Mouse (Mus musculus): Measurements from ENCODE around the gene Cnot9. TPM values are rescaled to one million over a fixed set of nuclear protein-coding genes. Genes with fewer than 3 reads are reported as not detected.
"Not testable (repeated sequence)": the region's sequence is repeated elsewhere in the genome, so short reads cannot be mapped to it uniquely, and the experiment has no call there.

Cnot9 gene
- polyA plus RNA-seq (2011; ENCODE audit: insufficient read depth, insufficient read length, low replicate concordance, missing spikeins), result 27.4 and 27.5 TPM in 2 replicates

DNA sequence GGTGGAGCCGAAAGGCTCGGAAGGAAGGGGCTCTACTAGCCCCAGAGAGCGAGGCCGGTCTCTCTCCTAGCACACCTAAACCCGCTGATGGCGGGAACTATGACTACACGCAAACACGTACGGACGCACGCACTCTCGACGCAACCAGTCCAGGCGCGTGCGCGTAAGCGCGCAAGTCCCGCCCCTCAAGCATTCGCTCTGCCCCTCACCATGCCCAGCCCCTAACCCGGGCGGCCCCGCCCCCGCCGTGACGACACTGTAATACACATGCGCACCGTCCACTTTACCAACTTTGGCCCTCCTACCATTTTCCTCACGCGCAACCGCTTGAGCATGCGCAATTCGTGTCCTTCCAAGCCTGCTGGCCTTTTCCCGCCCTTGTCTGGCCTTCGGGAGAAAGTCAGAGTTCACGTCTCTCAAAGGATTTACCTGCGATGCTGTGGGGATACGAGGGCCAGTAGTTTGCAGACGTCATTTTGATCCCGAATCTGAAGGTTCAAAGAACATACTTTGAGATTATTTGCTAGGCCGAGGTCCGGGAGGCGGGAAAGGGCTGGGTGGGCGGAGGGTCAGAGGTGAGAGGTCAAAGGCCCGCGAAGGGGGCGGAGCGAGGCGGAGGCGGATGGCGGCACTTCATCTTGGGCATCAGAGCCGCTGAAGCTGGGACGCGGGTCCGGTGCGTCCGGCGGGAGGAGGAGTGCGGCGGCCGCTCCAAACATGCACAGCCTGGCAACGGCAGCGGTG lies at the start of gene Cnot9:
TSS of gene Cnot9 (plus strand) at position 338 of the 744 bp plus-strand sequence.
- H3K4me1 ChIP-seq (ENCODE audit: control insufficient read depth, insufficient read depth, low read length), result no peaks in the 10 kb centered on the region; the same call in 1 of the 2 replicates
- TF ChIP-seq CTCF (IDR thresholded peaks at IDR 0.05; ENCODE audit: control insufficient read depth, insufficient read depth, low read length) (no peak), POLR2A (IDR thresholded peaks at IDR 0.05; ENCODE audit: borderline replicate concordance, control insufficient read depth, low read depth, low read length) (peak; percentile 84)
- WGBS, result under 1% methylated on average over 64 of the region's 64 CpGs
- peak within 1 kb of the TSS; percentile 63 for H3K27ac ChIP-seq (ENCODE audit: control insufficient read depth, insufficient read depth, low read depth, low read length, poor library complexity)
- peak within 1 kb of the TSS; percentile 85 for H3K4me3 ChIP-seq (replicated peaks; ENCODE audit: control insufficient read depth, low read depth, low read length)

- no peak overlapping the region for H3K4me3 ChIP-seq (replicated peaks; ENCODE audit: control insufficient read depth, low read depth, low read length)
- no peaks in the 10 kb centered on the region for H3K4me1 ChIP-seq (ENCODE audit: control insufficient read depth, insufficient read depth, low read length)
- TF ChIP-seq POLR2A (IDR thresholded peaks at IDR 0.05; ENCODE audit: borderline replicate concordance, control insufficient read depth, low read depth, low read length) (no peak), CTCF (IDR thresholded peaks at IDR 0.05; ENCODE audit: control insufficient read depth, insufficient read depth, low read length) (no peak)
- 81% methylated on average over 2 of the region's 2 CpGs for WGBS
- no peak overlapping the region for H3K27ac ChIP-seq (ENCODE audit: control insufficient read depth, insufficient read depth, low read depth, low read length, poor library complexity)
Measured at GRCm38 (mm10) chr1:74460273-74460672, 45.6 kb upstream of the Cnot9 start.

- Histone ChIP-seq H3K27ac (ENCODE audit: control insufficient read depth, insufficient read depth, low read depth, low read length, poor library complexity) (no peak overlapping the region), H3K4me3 (replicated peaks; ENCODE audit: control insufficient read depth, low read depth, low read length) (no peak overlapping the region), H3K4me1 (ENCODE audit: control insufficient read depth, insufficient read depth, low read length) (no peaks in the 10 kb centered on the region)
- 93% methylated on average over 5 of the region's 5 CpGs for WGBS
- no peak for TF ChIP-seq CTCF (IDR thresholded peaks at IDR 0.05; ENCODE audit: control insufficient read depth, insufficient read depth, low read length)
- TF ChIP-seq POLR2A (IDR thresholded peaks at IDR 0.05; ENCODE audit: borderline replicate concordance, control insufficient read depth, low read depth, low read length), result no peak
Measured at GRCm38 (mm10) chr1:74485792-74486191, 20.1 kb upstream of the Cnot9 start.

DNA sequence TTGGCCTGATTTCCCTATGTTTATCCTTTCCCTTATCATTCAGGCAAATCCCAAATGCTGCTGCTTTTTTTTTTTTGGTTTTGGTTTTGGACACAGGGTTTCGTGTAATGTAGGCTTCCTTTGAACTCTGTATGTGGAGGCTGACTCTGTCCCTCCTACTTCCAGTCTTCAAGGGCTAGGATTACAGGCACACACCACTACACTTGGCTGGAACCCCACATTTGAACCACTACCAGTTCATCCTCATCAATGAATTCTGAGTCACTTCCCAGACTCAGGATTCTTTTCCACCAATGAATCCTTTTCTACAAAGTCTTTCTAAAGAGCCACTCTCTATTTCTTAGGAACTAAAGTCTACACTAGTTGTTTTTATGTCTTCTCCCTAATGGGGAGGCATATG lies 4.8 kb upstream of the Cnot9 start:
- Histone ChIP-seq H3K27ac (ENCODE audit: control insufficient read depth, insufficient read depth, low read depth, low read length, poor library complexity) (no peak overlapping the region), H3K4me3 (replicated peaks; ENCODE audit: control insufficient read depth, low read depth, low read length) (no peak overlapping the region), H3K4me1 (ENCODE audit: control insufficient read depth, insufficient read depth, low read length) (no peaks in the 10 kb centered on the region; the same call in 1 of the 2 replicates)
- 72% methylated on average over 1 of the region's 1 CpGs for WGBS
- TF ChIP-seq POLR2A (IDR thresholded peaks at IDR 0.05; ENCODE audit: borderline replicate concordance, control insufficient read depth, low read depth, low read length), result no peak
- TF ChIP-seq CTCF (IDR thresholded peaks at IDR 0.05; ENCODE audit: control insufficient read depth, insufficient read depth, low read length), result no peak

- under 1% methylated on average over 22 of the region's 22 CpGs for WGBS
- peak overlapping the region; percentile 85 for H3K4me3 ChIP-seq (replicated peaks; ENCODE audit: control insufficient read depth, low read depth, low read length)
- no peak for TF ChIP-seq CTCF (IDR thresholded peaks at IDR 0.05; ENCODE audit: control insufficient read depth, insufficient read depth, low read length)
- no peak for TF ChIP-seq POLR2A (IDR thresholded peaks at IDR 0.05; ENCODE audit: borderline replicate concordance, control insufficient read depth, low read depth, low read length)
- H3K4me1 ChIP-seq (ENCODE audit: control insufficient read depth, insufficient read depth, low read length), result no peaks in the 10 kb centered on the region; the same call in 1 of the 2 replicates
- no peak overlapping the region for H3K27ac ChIP-seq (ENCODE audit: control insufficient read depth, insufficient read depth, low read depth, low read length, poor library complexity)
Measured at GRCm38 (mm10) chr1:74505393-74505720, 501 bp upstream of the Cnot9 start.

DNA sequence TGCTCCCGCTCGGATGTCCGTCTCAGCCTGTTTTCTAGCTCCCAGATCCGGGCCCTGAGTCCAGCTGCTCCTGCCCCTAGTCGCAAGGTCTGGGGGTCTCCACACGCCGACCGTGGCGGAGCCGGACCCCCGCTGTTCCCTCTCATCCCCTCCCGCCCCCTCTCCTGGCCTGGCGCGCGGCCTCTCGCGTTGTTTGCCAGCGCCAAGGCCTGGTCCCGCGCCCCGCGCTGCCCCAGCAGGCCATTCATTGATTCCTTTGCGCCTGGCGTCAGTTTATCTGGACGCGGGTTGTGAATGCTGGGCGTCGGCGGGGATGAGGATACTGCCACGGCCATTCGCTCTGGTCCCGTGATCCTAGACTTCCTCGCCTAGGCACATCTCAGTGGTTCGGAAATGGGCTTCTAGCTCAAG lies 618 bp downstream of the Cnot9 start:
- under 1% methylated on average over 34 of the region's 34 CpGs for WGBS
- Histone ChIP-seq H3K4me3 (replicated peaks; ENCODE audit: control insufficient read depth, low read depth, low read length) (peak overlapping the region; percentile 83), H3K27ac (ENCODE audit: control insufficient read depth, insufficient read depth, low read depth, low read length, poor library complexity) (peak overlapping the region; percentile 63), H3K4me1 (ENCODE audit: control insufficient read depth, insufficient read depth, low read length) (no peaks in the 10 kb centered on the region; the same call in 1 of the 2 replicates)
- no peak for TF ChIP-seq POLR2A (IDR thresholded peaks at IDR 0.05; ENCODE audit: borderline replicate concordance, control insufficient read depth, low read depth, low read length)

DNA sequence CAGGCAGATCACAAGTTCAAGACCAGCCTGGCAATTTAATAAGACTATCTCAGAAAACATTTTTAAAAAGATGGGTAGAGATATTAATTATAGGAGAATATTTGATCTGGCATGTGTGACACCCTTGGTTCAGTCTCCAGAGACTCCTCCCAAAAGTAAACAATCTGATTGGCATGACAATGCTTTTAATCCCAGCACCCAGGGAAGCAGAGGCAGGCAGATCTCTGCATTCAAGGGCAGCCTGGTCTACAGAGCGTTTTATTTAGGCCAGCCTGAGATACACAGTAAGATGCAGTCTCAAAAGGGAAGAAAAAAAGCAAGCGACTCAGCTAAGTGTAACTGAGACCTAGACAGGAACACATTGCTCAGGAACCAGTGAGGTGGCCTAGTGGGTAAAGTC lies 1.9 kb downstream of the Cnot9 start:
- no peak for TF ChIP-seq POLR2A (IDR thresholded peaks at IDR 0.05; ENCODE audit: borderline replicate concordance, control insufficient read depth, low read depth, low read length)
- 76% methylated on average over 2 of the region's 2 CpGs for WGBS
- Histone ChIP-seq H3K4me1 (ENCODE audit: control insufficient read depth, insufficient read depth, low read length) (no peaks in the 10 kb centered on the region; the same call in 1 of the 2 replicates), H3K27ac (ENCODE audit: control insufficient read depth, insufficient read depth, low read depth, low read length, poor library complexity) (no peak overlapping the region), H3K4me3 (replicated peaks; ENCODE audit: control insufficient read depth, low read depth, low read length) (no peak overlapping the region)

GRCm38 (mm10) chr1:74511306-74511705 lies 5.4 kb downstream of the Cnot9 start:
- no peaks in the 10 kb centered on the region; the same call in 1 of the 2 replicates for H3K4me1 ChIP-seq (ENCODE audit: control insufficient read depth, insufficient read depth, low read length)
- H3K4me3 ChIP-seq (replicated peaks; ENCODE audit: control insufficient read depth, low read depth, low read length), result no peak overlapping the region
- no peak for TF ChIP-seq POLR2A (IDR thresholded peaks at IDR 0.05; ENCODE audit: borderline replicate concordance, control insufficient read depth, low read depth, low read length)
- no peak for TF ChIP-seq CTCF (IDR thresholded peaks at IDR 0.05; ENCODE audit: control insufficient read depth, insufficient read depth, low read length)
- no peak overlapping the region for H3K27ac ChIP-seq (ENCODE audit: control insufficient read depth, insufficient read depth, low read depth, low read length, poor library complexity)
- WGBS, result 92% methylated on average over 5 of the region's 5 CpGs

DNA sequence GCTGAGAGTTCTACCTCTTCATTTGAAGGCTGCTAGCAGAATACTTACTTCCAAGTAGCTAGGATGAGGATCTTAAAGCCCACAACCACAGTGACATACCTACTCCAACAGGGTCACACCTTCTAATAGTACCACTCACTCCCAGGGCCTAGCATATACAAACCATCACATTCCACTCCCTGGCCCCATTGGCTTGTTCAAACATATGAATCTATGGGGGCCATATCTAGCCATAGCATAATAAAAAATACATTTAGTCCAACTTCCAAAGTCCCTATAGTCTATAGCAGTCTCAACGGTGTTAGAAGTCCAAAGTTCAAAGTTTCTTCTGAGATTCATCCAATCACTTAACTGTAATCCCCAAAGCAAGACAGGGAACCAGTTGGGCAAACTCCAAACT lies 7.1 kb downstream of the Cnot9 start:
- H3K4me1 ChIP-seq (ENCODE audit: control insufficient read depth, insufficient read depth, low read length); H3K4me3 ChIP-seq (replicated peaks; ENCODE audit: control insufficient read depth, low read depth, low read length); H3K27ac ChIP-seq (ENCODE audit: control insufficient read depth, insufficient read depth, low read depth, low read length, poor library complexity): not testable (repeated sequence)
- 91% methylated on average over 1 of the region's 1 CpGs for WGBS

All from bone marrow, adult 2 months (tissue).